Mouse (Mus musculus) heart, embryonic 13.5 days (tissue): Measurements from ENCODE around the gene Rsph9. TPM values are rescaled to one million over a fixed set of nuclear protein-coding genes. Genes with fewer than 3 reads are reported as not detected.
A peak's percentile ranks its signal among the peaks of the same experiment; 100 is the strongest.

ENCODE experiments used
- ATAC-seq: fragments of 200-750 bp; cut with Nextera tagmentation; 2 replicates; pipeline ENCODE4 v1.8.0; 2017; ENCODE audit warnings: moderate TSS enrichment; ENCODE audit not compliant: insufficient number of reproducible peaks, low FRiP score, low TSS enrichment; ENCODE audit errors: extremely low read depth
- H3K27ac ChIP-seq: fragments of 300-500 bp; sonication (generic); replicated peaks from 2 replicates; pipeline ENCODE4 v1.5.1; 2015; ENCODE audit warnings: moderate library complexity, mild to moderate bottlenecking, inconsistent platforms
- H3K27me3 ChIP-seq: fragments of 300-500 bp; sonication (generic); replicated peaks from 2 replicates; pipeline ENCODE4 v1.6.1; 2015; ENCODE audit warnings: mild to moderate bottlenecking, inconsistent platforms
- H3K36me3 ChIP-seq: fragments of 300-500 bp; sonication (generic); 2 replicates; pipeline ENCODE4 v1.6.1; 2015; ENCODE audit warnings: mild to moderate bottlenecking, inconsistent platforms
- H3K4me1 ChIP-seq: fragments of 300-500 bp; sonication (generic); 2 replicates; pipeline ENCODE4 v1.6.1; 2015; ENCODE audit warnings: inconsistent platforms
- H3K4me2 ChIP-seq: fragments of 300-500 bp; sonication (generic); 2 replicates; pipeline ENCODE4 v1.6.1; 2015; ENCODE audit warnings: inconsistent platforms, mild to moderate bottlenecking, moderate library complexity
- H3K4me3 ChIP-seq: fragments of 300-500 bp; sonication (generic); 2 replicates; pipeline ENCODE4 v1.5.1; 2015; ENCODE audit warnings: moderate library complexity, mild to moderate bottlenecking, inconsistent platforms
- H3K9ac ChIP-seq: fragments of 300-500 bp; sonication (generic); 2 replicates; pipeline ENCODE4 v1.6.1; 2015; ENCODE audit warnings: inconsistent platforms, mild to moderate bottlenecking, moderate library complexity
- H3K9me3 ChIP-seq: fragments of 300-500 bp; sonication (generic); 2 replicates; pipeline ENCODE4 v1.6.1; 2016; ENCODE audit warnings: inconsistent platforms
- WGBS: fragments of 180-500 bp; shearing (Covaris S2); methylation state at CpG from one replicate; pipeline ENCODE4 v1.1.7; 2015; ENCODE audit warnings: mixed read lengths; 5-methylcytosine and 5-hydroxymethylcytosine counted together
- polyA plus RNA-seq: library from polyadenylated mRNA; unstranded; fragments of >200 nt; fragmentation: Nextera tagmentation; extraction: Ambion mirVana; gene quantifications from 2 replicates; pipeline ENCODE4 v1.2.1, GENCODE M21; 2015

Gene Rsph9
- polyA plus RNA-seq, 1 experiment from 2014 or later: 6.0 TPM

DNA sequence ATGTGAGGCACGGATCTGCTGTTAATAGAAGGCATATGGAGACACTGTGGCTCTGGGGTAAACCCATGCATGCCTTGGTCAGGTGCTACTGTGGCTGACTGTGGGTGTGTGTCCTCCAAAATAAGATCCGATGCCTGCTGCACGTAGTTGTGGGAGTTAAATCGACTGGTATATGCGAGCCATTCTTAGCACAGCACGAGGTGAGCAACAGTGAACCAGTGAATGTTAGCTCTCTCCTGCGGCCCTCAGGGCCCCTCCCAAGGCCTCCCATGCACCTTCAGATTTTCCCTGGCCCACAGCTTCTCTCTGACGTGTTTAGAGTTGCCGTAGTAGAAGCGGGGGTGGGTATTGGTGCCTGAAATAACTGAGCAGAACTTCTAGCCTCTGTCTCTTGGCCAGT, 24.4 kb downstream of the Rsph9 start:
- Histone ChIP-seq H3K9ac (no peak overlapping the region), H3K27ac (no peak overlapping the region), H3K4me2 (no peak overlapping the region), H3K9me3 (no peaks in the 10 kb centered on the region), H3K4me3 (no peak overlapping the region), H3K27me3 (no peaks in the 10 kb centered on the region), H3K36me3 (peaks cover 68% of the 10 kb centered on the region), H3K4me1 (peaks cover 41% of the 10 kb centered on the region)
- 73% methylated on average over 10 of the region's 10 CpGs for WGBS
- no peak for ATAC-seq

DNA sequence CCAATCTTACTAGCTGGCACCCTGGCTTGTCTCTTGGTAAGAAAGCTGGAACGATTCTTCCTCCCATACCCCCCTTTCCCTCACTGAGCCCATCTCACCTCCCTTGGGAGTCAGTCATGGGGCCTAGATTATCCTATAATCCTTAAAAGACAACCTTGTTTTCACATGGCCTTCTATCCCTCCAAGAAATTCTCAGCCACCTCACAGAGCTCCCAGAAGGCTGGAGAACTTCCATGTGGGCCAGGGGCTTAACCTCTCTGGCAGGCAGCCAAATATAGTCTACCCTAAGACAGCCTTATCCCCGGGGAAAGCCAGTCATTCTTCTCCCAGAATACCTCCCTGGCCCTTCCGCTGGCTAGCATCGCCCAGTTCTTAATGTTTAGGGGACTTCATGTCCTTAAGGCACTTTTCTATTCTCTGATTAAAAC, 25.6 kb downstream of the Rsph9 start:
- H3K9me3 ChIP-seq: no peaks in the 10 kb centered on the region
- H3K36me3 ChIP-seq: peaks cover 56% of the 10 kb centered on the region
- WGBS: 60% methylated on average over 4 of the region's 4 CpGs
- no peak overlapping the region for H3K9ac ChIP-seq
- 0 out of 2 replicates have a peak overlapping the region, but pooled peaks have one; percentile 28 for H3K27ac ChIP-seq
- no peak for ATAC-seq
- no peak overlapping the region for H3K4me3 ChIP-seq
- no peaks in the 10 kb centered on the region for H3K27me3 ChIP-seq
- peaks cover 34% of the 10 kb centered on the region for H3K4me1 ChIP-seq
- H3K4me2 ChIP-seq: no peak overlapping the region

DNA sequence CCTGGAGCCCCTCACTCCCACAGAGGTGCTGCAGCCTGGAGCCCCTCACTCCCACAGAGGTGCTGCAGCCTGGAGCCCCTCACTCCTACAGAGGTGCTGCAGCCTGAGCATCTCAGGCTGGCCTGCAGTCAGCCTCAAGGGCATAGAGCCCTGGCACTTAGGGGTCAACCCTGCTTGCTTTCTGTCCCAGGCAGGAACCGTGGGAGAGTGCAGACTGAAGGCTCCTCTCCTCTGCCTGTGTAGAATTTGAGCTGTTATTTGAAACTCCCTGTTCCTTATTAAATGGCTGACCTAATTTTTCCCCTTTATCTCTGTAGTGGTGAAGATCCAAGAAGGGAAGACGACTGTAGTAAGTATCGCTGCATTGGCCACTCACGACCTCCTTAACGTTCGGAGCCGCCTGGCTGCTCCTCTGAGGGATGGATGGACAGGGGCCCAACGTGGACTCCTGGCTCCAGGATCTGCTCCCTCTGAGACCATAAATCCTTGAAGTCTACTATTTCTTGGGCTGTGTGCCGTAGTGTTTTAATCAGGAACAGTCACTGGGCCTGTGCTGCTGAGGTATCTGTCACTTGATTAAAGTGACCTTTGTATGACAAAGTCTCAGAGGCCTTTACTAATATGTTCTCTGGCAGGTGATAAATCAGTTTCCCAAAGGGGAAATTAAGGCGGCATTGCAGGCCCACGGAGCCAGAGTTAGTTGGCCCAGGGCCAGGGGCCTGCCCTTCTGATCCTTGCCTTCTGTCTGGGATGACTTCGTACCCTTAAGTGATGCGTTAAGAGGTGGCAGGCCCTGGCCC, 26.2 kb downstream of the Rsph9 start:
- H3K27me3 ChIP-seq: no peaks in the 10 kb centered on the region
- H3K4me2 ChIP-seq: no peak overlapping the region
- no peak for ATAC-seq
- 0 out of 2 replicates have a peak overlapping the region, but pooled peaks have one; percentile 44 for H3K9ac ChIP-seq
- 0 out of 2 replicates have a peak overlapping the region, but pooled peaks have one; percentile 28 for H3K27ac ChIP-seq
- H3K36me3 ChIP-seq: peaks cover 50% of the 10 kb centered on the region
- peaks cover 29% of the 10 kb centered on the region for H3K4me1 ChIP-seq
- no peaks in the 10 kb centered on the region for H3K9me3 ChIP-seq
- H3K4me3 ChIP-seq: no peak overlapping the region
- 65% methylated on average over 13 of the region's 13 CpGs for WGBS

DNA sequence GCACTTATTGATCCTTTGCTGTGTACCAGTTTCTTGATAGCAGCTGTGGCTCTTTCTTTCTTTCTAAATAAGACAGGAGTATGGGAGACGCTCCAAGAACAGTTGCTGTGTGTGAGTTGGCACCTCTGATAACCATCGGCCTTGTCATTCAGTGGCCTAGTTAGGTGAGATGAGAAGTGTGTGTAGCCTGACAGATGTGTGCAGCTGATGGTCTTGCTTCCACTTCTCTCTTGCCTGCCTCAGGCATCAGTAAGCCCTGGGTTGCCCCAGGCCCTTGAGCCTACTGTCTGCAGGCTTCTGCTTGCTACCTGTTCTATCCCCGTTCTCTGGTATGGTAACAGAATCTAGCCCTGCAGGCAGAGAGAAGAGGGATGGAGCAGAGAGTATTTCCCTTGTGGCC, 27.1 kb downstream of the Rsph9 start:
- H3K27ac ChIP-seq: no peak overlapping the region
- no peaks in the 10 kb centered on the region for H3K9me3 ChIP-seq
- H3K4me3 ChIP-seq: no peak overlapping the region
- no peak for ATAC-seq
- H3K27me3 ChIP-seq: no peaks in the 10 kb centered on the region
- no peak overlapping the region for H3K9ac ChIP-seq
- 73% methylated on average over 3 of the region's 3 CpGs for WGBS
- peaks cover 25% of the 10 kb centered on the region for H3K4me1 ChIP-seq
- H3K36me3 ChIP-seq: peaks cover 42% of the 10 kb centered on the region
- H3K4me2 ChIP-seq: no peak overlapping the region

DNA sequence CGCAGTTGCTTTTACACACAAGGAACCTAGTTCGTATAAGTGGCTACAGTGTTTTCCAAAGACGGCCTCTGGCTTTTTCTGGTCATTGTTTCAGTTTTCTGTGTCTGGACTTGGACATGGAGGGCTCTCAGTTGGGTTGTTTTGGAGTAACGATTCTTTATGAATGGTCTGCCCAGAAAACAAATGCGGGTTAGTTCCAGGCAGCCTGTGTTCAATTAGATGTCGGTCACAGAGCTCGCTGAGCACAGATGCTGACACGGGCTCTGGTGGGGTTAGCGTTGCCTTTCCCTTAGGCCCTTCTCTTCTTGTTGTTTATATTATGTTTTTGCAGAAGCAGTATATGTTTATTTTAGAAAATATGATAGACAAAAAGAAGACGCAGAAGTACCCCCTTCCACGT, 27.9 kb downstream of the Rsph9 start:
- no peaks in the 10 kb centered on the region for H3K9me3 ChIP-seq
- no peaks in the 10 kb centered on the region for H3K27me3 ChIP-seq
- peaks cover 32% of the 10 kb centered on the region for H3K4me1 ChIP-seq
- no peak overlapping the region for H3K9ac ChIP-seq
- peaks cover 42% of the 10 kb centered on the region for H3K36me3 ChIP-seq
- H3K4me2 ChIP-seq: no peak overlapping the region
- 92% methylated on average over 11 of the region's 11 CpGs for WGBS
- no peak overlapping the region for H3K4me3 ChIP-seq
- no peak overlapping the region for H3K27ac ChIP-seq
- ATAC-seq: no peak

DNA sequence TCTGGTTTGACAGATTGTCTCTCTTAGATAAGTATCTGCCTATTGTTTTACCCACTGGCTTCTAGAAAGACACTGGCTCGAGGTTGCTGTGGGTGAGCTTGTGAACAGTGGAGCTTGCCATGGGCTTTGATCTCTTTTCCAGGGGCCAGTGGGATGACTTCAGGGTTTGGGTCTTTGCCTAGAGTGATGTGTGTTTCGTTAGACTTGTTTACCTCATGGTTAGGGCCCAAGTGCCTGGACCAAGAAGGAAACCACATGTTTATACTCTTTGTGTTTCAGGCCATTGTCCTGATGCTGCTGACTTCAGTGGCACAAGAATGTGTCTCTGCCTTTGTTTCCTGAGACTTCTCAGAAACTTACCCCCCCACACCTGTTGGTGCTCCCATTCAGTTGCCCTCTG, 28.5 kb downstream of the Rsph9 start:
- Histone ChIP-seq H3K9ac (no peak overlapping the region), H3K4me1 (peaks cover 32% of the 10 kb centered on the region), H3K9me3 (no peaks in the 10 kb centered on the region), H3K4me2 (no peak overlapping the region), H3K4me3 (no peak overlapping the region), H3K27ac (no peak overlapping the region), H3K27me3 (no peaks in the 10 kb centered on the region), H3K36me3 (peaks cover 40% of the 10 kb centered on the region)
- no peak for ATAC-seq
- WGBS: 58% methylated on average over 2 of the region's 2 CpGs

DNA sequence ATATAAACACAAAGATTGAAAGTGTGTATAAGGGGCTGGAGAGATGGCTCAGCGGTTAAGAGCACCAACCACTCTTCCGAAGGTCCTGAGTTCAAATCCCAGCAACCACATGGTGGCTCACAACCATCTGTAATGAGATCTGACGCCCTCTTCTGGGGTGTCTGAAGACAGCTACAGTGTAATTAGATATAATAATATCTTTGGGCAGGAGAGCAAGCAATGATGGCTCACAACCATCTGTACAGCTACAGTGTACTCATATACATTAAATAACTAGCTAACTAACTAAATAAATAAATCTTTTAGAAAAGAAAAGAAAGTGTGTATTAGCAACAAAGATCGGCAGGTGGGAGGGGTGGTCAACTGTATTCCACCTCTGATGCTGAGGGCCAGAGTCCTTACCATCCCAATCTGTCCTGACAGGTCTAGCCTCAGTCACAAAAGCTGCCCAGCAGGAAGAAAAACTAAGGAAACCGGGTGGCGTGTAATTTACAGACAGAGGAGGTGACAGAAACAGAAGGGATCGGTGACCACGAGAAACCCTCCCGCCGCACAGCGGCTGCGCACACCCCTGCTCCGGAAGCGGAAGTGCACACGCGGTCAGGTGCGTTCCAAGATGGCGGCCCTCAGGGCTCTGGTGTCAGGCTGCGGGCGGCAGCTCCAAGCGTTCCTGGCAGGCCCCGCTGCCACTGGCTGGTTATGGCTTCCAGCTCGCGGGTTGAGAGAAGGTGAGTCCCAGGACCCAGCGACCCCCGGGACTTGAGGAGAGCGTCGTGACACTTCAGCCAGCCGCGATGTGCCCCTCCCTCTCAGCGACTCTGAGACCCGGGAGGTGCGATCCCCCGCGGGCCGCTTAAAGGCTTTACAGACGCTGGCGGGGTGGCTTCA, 33.4 kb downstream of the Rsph9 start, which contains the start of gene Mrps18a:
Gene Mrps18a (plus strand): TSS at position 585 of the 888 bp plus-strand sequence.
- 5% methylated on average over 38 of the region's 38 CpGs for WGBS
- Histone ChIP-seq H3K4me3 (peak within 1 kb of the TSS; percentile 92), H3K27me3 (peaks cover 29% of the 10 kb centered on the region), H3K36me3 (peaks cover 3% of the 10 kb centered on the region; the same call in 1 of the 2 replicates), H3K4me2 (peak within 1 kb of the TSS; percentile 90), H3K9ac (peak within 1 kb of the TSS; percentile 95), H3K9me3 (no peaks in the 10 kb centered on the region), H3K4me1 (peaks cover 14% of the 10 kb centered on the region), H3K27ac (peak within 1 kb of the TSS; percentile 74)
- no peak; the same call in 1 of the 2 replicates for ATAC-seq

DNA sequence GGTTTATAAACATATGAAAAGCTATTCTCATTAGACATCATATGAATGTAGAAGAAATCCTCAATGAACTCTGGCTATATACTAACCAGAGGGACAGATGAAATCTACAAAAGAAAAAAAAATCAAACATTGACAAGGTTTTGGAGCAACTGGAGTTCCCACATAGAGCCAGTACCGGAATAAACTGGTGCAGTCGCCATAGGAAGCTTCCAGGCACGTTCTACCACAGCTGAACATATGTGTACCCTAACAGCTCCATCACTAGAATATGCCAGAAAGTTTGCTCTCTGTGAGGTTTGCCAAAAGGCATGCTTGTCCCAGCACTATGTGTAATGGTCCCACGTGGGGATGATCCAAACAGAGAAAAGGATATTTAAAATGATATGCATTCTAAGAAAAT, 35.7 kb downstream of the Rsph9 start:
- Histone ChIP-seq H3K27me3 (peaks cover 29% of the 10 kb centered on the region), H3K4me2 (no peak overlapping the region), H3K9ac (no peak overlapping the region), H3K4me1 (peaks cover 21% of the 10 kb centered on the region), H3K4me3 (no peak overlapping the region), H3K36me3 (no peaks in the 10 kb centered on the region), H3K9me3 (no peaks in the 10 kb centered on the region), H3K27ac (no peak overlapping the region)
- ATAC-seq: no peak
- WGBS: 62% methylated on average over 4 of the region's 4 CpGs

DNA sequence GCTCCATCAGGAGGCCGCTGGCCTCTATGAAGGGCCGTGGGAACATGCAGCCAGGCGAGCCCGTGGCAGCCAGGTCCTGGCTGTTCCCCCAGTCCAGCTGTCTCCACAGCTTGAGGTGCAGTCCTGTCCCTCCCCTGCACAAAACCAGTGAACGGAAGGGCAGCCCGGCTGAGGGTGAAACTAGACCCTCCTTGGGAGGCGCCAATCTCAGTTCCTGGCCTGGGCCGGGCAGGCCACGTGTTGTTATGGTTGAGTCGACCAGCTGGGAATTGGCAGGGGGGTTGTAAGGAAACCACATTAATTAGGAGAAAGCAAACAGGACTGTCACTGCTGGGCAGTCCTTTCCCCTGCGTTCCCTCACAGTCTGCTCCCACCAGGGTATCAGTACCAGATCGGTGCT, 39.5 kb downstream of the Rsph9 start:
- Histone ChIP-seq H3K4me3 (no peak overlapping the region), H3K27ac (peak overlapping the region; percentile 41; the same call in 1 of the 2 replicates), H3K9ac (peak overlapping the region; percentile 48; the same call in 1 of the 2 replicates), H3K4me1 (peaks cover 10% of the 10 kb centered on the region), H3K36me3 (no peaks in the 10 kb centered on the region), H3K9me3 (no peaks in the 10 kb centered on the region), H3K27me3 (peaks cover 23% of the 10 kb centered on the region), H3K4me2 (peak overlapping the region; percentile 35)
- 0 out of 2 replicates have a peak, but pooled peaks have one; percentile 25 for ATAC-seq
- 26% methylated on average over 12 of the region's 12 CpGs for WGBS

DNA sequence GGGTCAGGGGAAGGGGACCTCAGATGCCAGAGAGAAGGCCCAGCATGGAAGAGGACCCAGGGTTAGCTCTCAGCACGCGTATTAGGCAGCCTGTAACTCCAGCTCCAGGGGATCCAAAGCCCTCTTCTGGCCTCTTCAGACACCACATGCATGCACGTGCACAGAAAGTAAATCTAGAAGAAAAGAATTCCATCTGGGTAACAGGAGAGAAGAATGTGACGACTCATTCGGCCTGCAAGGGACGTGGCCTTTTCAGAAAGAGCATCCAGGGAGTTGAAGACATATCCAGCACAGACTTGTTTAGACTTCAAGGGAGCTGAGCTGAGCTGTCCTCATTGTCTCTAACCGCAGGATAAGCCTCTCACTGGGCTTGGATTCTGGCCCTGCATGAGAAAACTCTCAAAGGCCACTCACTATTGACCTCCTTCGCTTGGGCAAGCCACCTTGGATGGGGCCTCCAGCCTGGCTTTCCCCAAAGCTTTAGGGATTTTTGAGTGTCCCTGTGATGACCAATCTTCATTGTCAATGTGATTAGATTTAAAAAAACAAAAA, 41.3 kb downstream of the Rsph9 start:
- peaks cover 17% of the 10 kb centered on the region for H3K4me1 ChIP-seq
- H3K9ac ChIP-seq: no peak overlapping the region
- H3K9me3 ChIP-seq: no peaks in the 10 kb centered on the region
- no peaks in the 10 kb centered on the region for H3K36me3 ChIP-seq
- 65% methylated on average over 8 of the region's 8 CpGs for WGBS
- no peak overlapping the region for H3K27ac ChIP-seq
- ATAC-seq: no peak
- peaks cover 12% of the 10 kb centered on the region for H3K27me3 ChIP-seq
- no peak overlapping the region for H3K4me2 ChIP-seq
- no peak overlapping the region for H3K4me3 ChIP-seq

DNA sequence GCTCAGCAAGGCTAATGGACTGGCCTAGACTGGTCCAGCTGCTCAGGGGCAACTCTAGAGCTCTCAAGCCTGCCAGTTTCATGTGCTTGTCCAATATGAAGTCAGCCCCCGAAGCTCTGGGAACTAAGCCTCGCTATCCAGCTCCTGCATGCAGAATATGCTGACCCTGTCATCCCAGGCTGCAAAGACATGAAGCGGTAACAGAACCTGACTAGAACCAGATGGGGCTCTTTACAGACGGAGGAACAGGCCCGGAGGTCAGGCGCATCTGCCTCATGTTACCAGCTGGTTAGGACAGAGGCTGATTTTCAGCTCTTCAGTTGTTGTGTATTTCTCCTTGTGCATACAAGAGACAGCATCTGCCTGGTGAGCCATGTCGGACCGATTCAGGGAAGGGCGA, 42.1 kb downstream of the Rsph9 start:
- Histone ChIP-seq H3K9ac (no peak overlapping the region), H3K27me3 (peaks cover 5% of the 10 kb centered on the region), H3K9me3 (no peaks in the 10 kb centered on the region), H3K27ac (no peak overlapping the region), H3K4me2 (no peak overlapping the region), H3K4me1 (peaks cover 17% of the 10 kb centered on the region), H3K36me3 (no peaks in the 10 kb centered on the region), H3K4me3 (no peak overlapping the region)
- no peak for ATAC-seq
- 77% methylated on average over 9 of the region's 9 CpGs for WGBS
